Mouse (Mus musculus): ENCODE measurements around the gene Fgf22.

- no peak for TF ChIP-seq CTCF (IDR thresholded peaks at IDR 0.05; ENCODE audit: control insufficient read depth, insufficient read depth, insufficient read length)
- no peak for TF ChIP-seq MAX (IDR thresholded peaks at IDR 0.05)
- no peak for TF ChIP-seq MYOD1 (IDR thresholded peaks at IDR 0.05; ENCODE audit: control insufficient read depth, insufficient read length, low read depth)
- TF ChIP-seq USF1 (IDR thresholded peaks at IDR 0.05; ENCODE audit: low read depth): no peak
- TF ChIP-seq MYOG (IDR thresholded peaks at IDR 0.05; ENCODE audit: control insufficient read depth, extremely low read depth, insufficient read length): no peak
Observed at GRCm38 (mm10) chr10:79769329-79769728, 14.5 kb downstream of the Fgf22 start.
